Mouse (Mus musculus): ENCODE data around the gene Six5. TPM values are rescaled to one million over a fixed set of nuclear protein-coding genes. Genes with fewer than 3 reads are reported as not detected.

The Six5 gene
- polyA plus RNA-seq, 1 experiment: 0.23 TPM

- peaks cover 46% of the 10 kb centered on the region for H3K27me3 ChIP-seq (ENCODE audit: control insufficient read depth)
- H3K9me3 ChIP-seq (ENCODE audit: control insufficient read depth, low read length): no peaks in the 10 kb centered on the region
- no peak for TF ChIP-seq TAL1 (IDR thresholded peaks at IDR 0.05; ENCODE audit: low read length)
- no peak for TF ChIP-seq GATA1 (IDR thresholded peaks at IDR 0.05; ENCODE audit: low read length)
- peaks cover 39% of the 10 kb centered on the region for H3K4me1 ChIP-seq (ENCODE audit: control insufficient read depth)
- peaks cover 3% of the 10 kb centered on the region; the same call in 1 of the 2 replicates for H3K36me3 ChIP-seq (ENCODE audit: control insufficient read depth)
- no peak overlapping the region for H3K4me3 ChIP-seq (replicated peaks)
Observed at GRCm38 (mm10) chr7:19098811-19099210, 4.4 kb downstream of the Six5 start.

- Histone ChIP-seq H3K4me1 (ENCODE audit: control insufficient read depth) (peaks cover 25% of the 10 kb centered on the region), H3K36me3 (ENCODE audit: control insufficient read depth) (peaks cover 3% of the 10 kb centered on the region; the same call in 1 of the 2 replicates), H3K9me3 (ENCODE audit: control insufficient read depth, low read length) (no peaks in the 10 kb centered on the region)
Observed at GRCm38 (mm10) chr7:19100290-19100689, 5.9 kb downstream of the Six5 start.

GRCm38 (mm10) chr7:19103741-19104140 lies 9.3 kb downstream of the Six5 start:
- H3K4me1 ChIP-seq (ENCODE audit: control insufficient read depth): no peaks in the 10 kb centered on the region
- TF ChIP-seq TAL1 (IDR thresholded peaks at IDR 0.05; ENCODE audit: low read length) (no peak), GATA1 (IDR thresholded peaks at IDR 0.05; ENCODE audit: low read length) (no peak)
- no peaks in the 10 kb centered on the region for H3K36me3 ChIP-seq (ENCODE audit: control insufficient read depth)
- no peaks in the 10 kb centered on the region for H3K9me3 ChIP-seq (ENCODE audit: control insufficient read depth, low read length)
- H3K27me3 ChIP-seq (ENCODE audit: control insufficient read depth): peaks cover 16% of the 10 kb centered on the region
- no peak overlapping the region for H3K4me3 ChIP-seq (replicated peaks)

More at GRCm38 (mm10) chr7:19100290-19100689, 5.9 kb downstream of the Six5 start:
- H3K4me3 ChIP-seq (replicated peaks): no peak overlapping the region
- H3K27me3 ChIP-seq (ENCODE audit: control insufficient read depth): peaks cover 38% of the 10 kb centered on the region
- no peak for TF ChIP-seq GATA1 (IDR thresholded peaks at IDR 0.05; ENCODE audit: low read length)
- no peak for TF ChIP-seq TAL1 (IDR thresholded peaks at IDR 0.05; ENCODE audit: low read length)

GRCm38 (mm10) chr7:19104486-19104885 lies 10.1 kb downstream of the Six5 start:
- H3K4me1 ChIP-seq (ENCODE audit: control insufficient read depth): no peaks in the 10 kb centered on the region
- no peaks in the 10 kb centered on the region for H3K36me3 ChIP-seq (ENCODE audit: control insufficient read depth)
- H3K9me3 ChIP-seq (ENCODE audit: control insufficient read depth, low read length): no peaks in the 10 kb centered on the region
- H3K4me3 ChIP-seq (replicated peaks): no peak overlapping the region
- TF ChIP-seq GATA1 (IDR thresholded peaks at IDR 0.05; ENCODE audit: low read length) (no peak), TAL1 (IDR thresholded peaks at IDR 0.05; ENCODE audit: low read length) (no peak)
- peaks cover 13% of the 10 kb centered on the region for H3K27me3 ChIP-seq (ENCODE audit: control insufficient read depth)

GRCm38 (mm10) chr7:19107436-19107835 lies 13.0 kb downstream of the Six5 start:
- Histone ChIP-seq H3K9me3 (ENCODE audit: control insufficient read depth, low read length) (no peaks in the 10 kb centered on the region), H3K4me3 (replicated peaks) (no peak overlapping the region), H3K27me3 (ENCODE audit: control insufficient read depth) (peaks cover 17% of the 10 kb centered on the region), H3K4me1 (ENCODE audit: control insufficient read depth) (no peaks in the 10 kb centered on the region), H3K36me3 (ENCODE audit: control insufficient read depth) (no peaks in the 10 kb centered on the region)
- TF ChIP-seq GATA1 (IDR thresholded peaks at IDR 0.05; ENCODE audit: low read length) (no peak), TAL1 (IDR thresholded peaks at IDR 0.05; ENCODE audit: low read length) (no peak)

- no peaks in the 10 kb centered on the region for H3K36me3 ChIP-seq (ENCODE audit: control insufficient read depth)
- TF ChIP-seq GATA1 (IDR thresholded peaks at IDR 0.05; ENCODE audit: low read length) (no peak), TAL1 (IDR thresholded peaks at IDR 0.05; ENCODE audit: low read length) (no peak)
- H3K27me3 ChIP-seq (ENCODE audit: control insufficient read depth): peaks cover 20% of the 10 kb centered on the region
- no peaks in the 10 kb centered on the region for H3K4me1 ChIP-seq (ENCODE audit: control insufficient read depth)
- no peak overlapping the region for H3K4me3 ChIP-seq (replicated peaks)
- H3K9me3 ChIP-seq (ENCODE audit: control insufficient read depth, low read length): no peaks in the 10 kb centered on the region
Observed at GRCm38 (mm10) chr7:19109565-19109964, 15.2 kb downstream of the Six5 start.

- TF ChIP-seq TAL1 (IDR thresholded peaks at IDR 0.05; ENCODE audit: low read length) (no peak), GATA1 (IDR thresholded peaks at IDR 0.05; ENCODE audit: low read length) (no peak)
- Histone ChIP-seq H3K27me3 (ENCODE audit: control insufficient read depth) (peaks cover 12% of the 10 kb centered on the region), H3K4me3 (replicated peaks) (peak within 1 kb of the TSS; percentile 77)
Observed at GRCm38 (mm10) chr7:19118028-19118771, 23.8 kb downstream of the Six5 start, which contains the start of gene Gm4969. Gm4969 (minus strand) TSS chr7:19118368.

GRCm38 (mm10) chr7:19119083-19119482 lies 24.7 kb downstream of the Six5 start:
- H3K4me3 ChIP-seq (replicated peaks): peak overlapping the region; percentile 77
- TF ChIP-seq GATA1 (IDR thresholded peaks at IDR 0.05; ENCODE audit: low read length): no peak
- TF ChIP-seq TAL1 (IDR thresholded peaks at IDR 0.05; ENCODE audit: low read length): no peak
- H3K36me3 ChIP-seq (ENCODE audit: control insufficient read depth): no peaks in the 10 kb centered on the region; the same call in none of the 2 replicates
- peaks cover 12% of the 10 kb centered on the region for H3K27me3 ChIP-seq (ENCODE audit: control insufficient read depth)
- peaks cover 13% of the 10 kb centered on the region for H3K9me3 ChIP-seq (ENCODE audit: control insufficient read depth, low read length)
- H3K4me1 ChIP-seq (ENCODE audit: control insufficient read depth): peaks cover 36% of the 10 kb centered on the region

More at GRCm38 (mm10) chr7:19118028-19118771, 23.8 kb downstream of the Six5 start, which contains the start of gene Gm4969:
- H3K4me1 ChIP-seq (ENCODE audit: control insufficient read depth): peaks cover 36% of the 10 kb centered on the region
- H3K9me3 ChIP-seq (ENCODE audit: control insufficient read depth, low read length): peaks cover 13% of the 10 kb centered on the region
- no peaks in the 10 kb centered on the region; the same call in 1 of the 2 replicates for H3K36me3 ChIP-seq (ENCODE audit: control insufficient read depth)

GRCm38 (mm10) chr7:19119631-19120429 lies 25.4 kb downstream of the Six5 start, which contains the start of gene Fbxo46:
Fbxo46 (plus strand) TSS chr7:19119859.
- H3K4me3 ChIP-seq (replicated peaks): peak within 1 kb of the TSS; percentile 77
- no peak for TF ChIP-seq TAL1 (IDR thresholded peaks at IDR 0.05; ENCODE audit: low read length)
- TF ChIP-seq GATA1 (IDR thresholded peaks at IDR 0.05; ENCODE audit: low read length): no peak
- H3K27me3 ChIP-seq (ENCODE audit: control insufficient read depth): peaks cover 12% of the 10 kb centered on the region
- peaks cover 3% of the 10 kb centered on the region for H3K36me3 ChIP-seq (ENCODE audit: control insufficient read depth)
- H3K4me1 ChIP-seq (ENCODE audit: control insufficient read depth): peaks cover 36% of the 10 kb centered on the region
- peaks cover 13% of the 10 kb centered on the region for H3K9me3 ChIP-seq (ENCODE audit: control insufficient read depth, low read length)
